Mouse (Mus musculus): ENCODE measurements around the gene Traf3.

- no peak for TF ChIP-seq POLR2A (IDR thresholded peaks at IDR 0.05; ENCODE audit: low read depth, low read length)
- TF ChIP-seq CTCF (IDR thresholded peaks at IDR 0.05; ENCODE audit: extremely low read depth, insufficient read depth, insufficient read length, insufficient replicate concordance): no peak
Observed at GRCm38 (mm10) chr12:111161943-111162311, 4.2 kb upstream of the Traf3 start.

Data from spleen, adult 2 months (tissue).